Mouse (Mus musculus): ENCODE data around the gene Plekhg2.

Plekhg2 gene

GRCm38 (mm10) chr7:28367663-28368275 is 4.6 kb downstream of the Plekhg2 start:
- DNase-seq (ENCODE audit: low spot score), result no peak

GRCm38 (mm10) chr7:28362441-28363060 is 9.8 kb downstream of the Plekhg2 start:
- no peak for DNase-seq (ENCODE audit: low spot score)

GRCm38 (mm10) chr7:28361647-28362341 is 10.6 kb downstream of the Plekhg2 start:
- no peak for DNase-seq (ENCODE audit: low spot score)

GRCm38 (mm10) chr7:28360291-28360690 is 12.1 kb downstream of the Plekhg2 start:
- no peak for DNase-seq (ENCODE audit: low spot score)

- DNase-seq (ENCODE audit: low spot score), result no peak
These were observed 12.5 kb downstream of the Plekhg2 start for GRCm38 (mm10) chr7:28359854-28360253.

- DNase-seq (ENCODE audit: low spot score), result no peak
These were observed 14.0 kb downstream of the Plekhg2 start for GRCm38 (mm10) chr7:28358431-28358830.

- DNase-seq (ENCODE audit: low spot score), result no peak
These were observed 14.4 kb downstream of the Plekhg2 start for GRCm38 (mm10) chr7:28357984-28358383.

- no peak for DNase-seq (ENCODE audit: low spot score)
These were observed 15.4 kb downstream of the Plekhg2 start for GRCm38 (mm10) chr7:28356981-28357380.

- DNase-seq (ENCODE audit: low spot score), result no peak
These were observed 17.2 kb downstream of the Plekhg2 start for GRCm38 (mm10) chr7:28355221-28355620.

- DNase-seq (ENCODE audit: low spot score), result no peak
These were observed 17.8 kb downstream of the Plekhg2 start for GRCm38 (mm10) chr7:28354596-28354995.

- no peak for DNase-seq (ENCODE audit: low spot score)
These were observed 18.3 kb downstream of the Plekhg2 start for GRCm38 (mm10) chr7:28354113-28354581.

- DNase-seq (ENCODE audit: low spot score), result no peak
These were observed 19.1 kb downstream of the Plekhg2 start for GRCm38 (mm10) chr7:28353267-28353666.

GRCm38 (mm10) chr7:28351676-28352191 is 20.7 kb downstream of the Plekhg2 start:
- DNase-seq (ENCODE audit: low spot score), result no peak

GRCm38 (mm10) chr7:28350155-28350883 is 22.1 kb downstream of the Plekhg2 start, which contains the start of gene Rps16:
Rps16 (plus strand) TSS chr7:28350652.
- DNase-seq (ENCODE audit: low spot score), result peak; percentile 96

GRCm38 (mm10) chr7:28348601-28349000 is 23.8 kb downstream of the Plekhg2 start:
- no peak for DNase-seq (ENCODE audit: low spot score)

GRCm38 (mm10) chr7:28347746-28348145 is 24.7 kb downstream of the Plekhg2 start:
- DNase-seq (ENCODE audit: low spot score), result no peak

- peak; percentile 61 for DNase-seq (ENCODE audit: low spot score)
These were observed 27.8 kb downstream of the Plekhg2 start for GRCm38 (mm10) chr7:28344637-28345036.

GRCm38 (mm10) chr7:28341381-28341780 is 31.0 kb downstream of the Plekhg2 start:
- DNase-seq (ENCODE audit: low spot score), result no peak

GRCm38 (mm10) chr7:28339213-28339917 is 33.0 kb downstream of the Plekhg2 start:
- DNase-seq (ENCODE audit: low spot score), result peak; percentile 58

GRCm38 (mm10) chr7:28338108-28338998 is 34.0 kb downstream of the Plekhg2 start, which contains the start of gene Supt5:
Supt5 (minus strand) TSS chr7:28338746.
- DNase-seq (ENCODE audit: low spot score), result peak; percentile 97

Measured in layer of hippocampus, adult 11-12 months (tissue).